Mouse (Mus musculus) ovary, postnatal 10 days (tissue): ENCODE measurements around the gene Syt2.

Experiments used
- DNase-seq: peaks from one replicate; pipeline ENCODE4 v3.0.0; 2022; ENCODE audit warnings: low spot score

Syt2 gene

GRCm38 (mm10) chr1:134772821-134773220 is 126.3 kb downstream of the Syt2 start:
- no peak for DNase-seq

- DNase-seq: no peak
Observed at GRCm38 (mm10) chr1:134773256-134773655, 126.8 kb downstream of the Syt2 start.

GRCm38 (mm10) chr1:134774247-134774646 is 127.8 kb downstream of the Syt2 start:
- DNase-seq: no peak

- DNase-seq: no peak
Observed at GRCm38 (mm10) chr1:134774728-134775287, 128.3 kb downstream of the Syt2 start.

GRCm38 (mm10) chr1:134775631-134776030 is 129.2 kb downstream of the Syt2 start:
- no peak for DNase-seq

GRCm38 (mm10) chr1:134777201-134777885 is 130.9 kb downstream of the Syt2 start:
- no peak for DNase-seq

GRCm38 (mm10) chr1:134777936-134778548 is 131.6 kb downstream of the Syt2 start:
- no peak for DNase-seq

- no peak for DNase-seq
Observed at GRCm38 (mm10) chr1:134782797-134783196, 136.3 kb downstream of the Syt2 start.

- no peak for DNase-seq
Observed at GRCm38 (mm10) chr1:134783958-134784357, 137.5 kb downstream of the Syt2 start.

GRCm38 (mm10) chr1:134784481-134784880 is 138.0 kb downstream of the Syt2 start:
- DNase-seq: no peak

- DNase-seq: no peak
Observed at GRCm38 (mm10) chr1:134784911-134785310, 138.4 kb downstream of the Syt2 start.

GRCm38 (mm10) chr1:134788096-134788495 is 141.6 kb downstream of the Syt2 start:
- no peak for DNase-seq

- no peak for DNase-seq
Observed at GRCm38 (mm10) chr1:134790716-134791439, 144.4 kb downstream of the Syt2 start.

GRCm38 (mm10) chr1:134791456-134791855 is 145.0 kb downstream of the Syt2 start:
- no peak for DNase-seq

GRCm38 (mm10) chr1:134796076-134796475 is 149.6 kb downstream of the Syt2 start:
- DNase-seq: no peak

- no peak for DNase-seq
Observed at GRCm38 (mm10) chr1:134796536-134796935, 150.1 kb downstream of the Syt2 start.

GRCm38 (mm10) chr1:134801758-134802157 is 155.3 kb downstream of the Syt2 start:
- DNase-seq: no peak

- no peak for DNase-seq
Observed at GRCm38 (mm10) chr1:134803286-134804117, 157.0 kb downstream of the Syt2 start.

- DNase-seq: no peak
Observed at GRCm38 (mm10) chr1:134804373-134804772, 157.9 kb downstream of the Syt2 start.

- DNase-seq: no peak
Observed at GRCm38 (mm10) chr1:134805471-134805870, 159.0 kb downstream of the Syt2 start.
